Comparison of ENCODE assay signal across 9 mouse cellular contexts in the genomic region with DNA sequence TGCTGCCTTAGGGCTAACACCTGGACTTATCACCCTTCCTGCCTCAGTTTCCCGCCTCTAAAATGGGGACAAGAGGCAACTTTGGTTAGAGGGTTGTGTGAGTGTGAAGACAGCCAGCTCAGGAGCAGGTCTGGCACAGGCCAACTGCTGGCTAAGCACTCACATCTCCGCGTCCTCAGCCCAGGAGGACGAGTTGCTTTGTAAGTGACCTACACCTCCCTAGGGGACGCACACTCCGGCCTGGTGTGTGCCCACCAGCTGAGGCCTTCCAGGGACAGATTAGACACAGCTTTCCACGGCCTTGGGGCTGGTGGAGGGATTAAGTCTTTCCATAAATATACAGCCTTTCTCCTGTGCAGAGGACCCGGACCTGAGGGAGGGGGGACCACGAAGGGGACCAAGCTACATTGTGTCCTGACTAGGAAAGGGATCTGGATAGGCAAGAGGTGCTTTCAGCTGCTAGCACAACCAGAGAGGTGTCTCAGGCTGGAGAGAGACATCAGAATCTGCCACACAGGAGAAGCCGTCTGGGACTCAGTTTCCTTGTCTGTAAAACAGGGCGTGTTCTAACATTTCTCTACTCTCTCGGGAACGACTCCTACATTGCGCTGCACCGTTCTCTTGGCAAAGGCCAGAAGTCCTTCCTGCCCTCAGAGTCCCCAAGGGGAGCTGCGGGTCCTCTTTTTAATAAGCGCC. TPM values are rescaled to one million over a fixed set of nuclear protein-coding genes. Genes with fewer than 3 reads are reported as not detected.
DNase-seq lines count a peak whose midpoint lies in the region; ATAC-seq lines count a peak whose summit lies in the region.
"Had no signal": no experiment of that assay in that cellular context is flagged by ENCODE, and none has a peak within 500 bp of the region (broad histone marks: within the 10 kb centered on the region; RNA-seq: fewer than 3 reads in every experiment).

No protein-coding gene starts in this region.

- peak; percentile 92 for DNase-seq in heart, adult 11 months
- DNase-seq in heart, postnatal 4 days = no peak
- DNase-seq in 3134 (ENCODE audit: extremely low read depth, insufficient read length, low spot score) = peak; percentile 53
- no peak for DNase-seq in thymus, postnatal 10 days (ENCODE audit: low spot score in 2 of 2)
- no peak for DNase-seq in cerebellum, adult 9-11 months
- no peak for DNase-seq in adrenal gland, adult (ENCODE audit: inconsistent age in 2 of 2, low spot score in 1 of 2)

- no peak overlapping the region for H3K27ac ChIP-seq in forebrain, embryonic 16.5 days (ENCODE audit: low read length)
- H3K27ac ChIP-seq in liver, embryonic 15.5 days (replicated peaks) = no peak overlapping the region

- no peaks in the 10 kb centered on the region for H3K9me3 ChIP-seq in forebrain, embryonic 16.5 days (ENCODE audit: control insufficient read depth, low read length)
- H3K9me3 ChIP-seq in liver, embryonic 15.5 days (replicated peaks) = no peaks in the 10 kb centered on the region

- whole genome bisulfite sequencing in forebrain, embryonic 16.5 days = 34% methylated on average over 17 of the region's 17 CpGs
- WGBS in liver, embryonic 15.5 days (ENCODE audit: insufficient replicate concordance) = 42% methylated on average over 17 of the region's 17 CpGs

- peak overlapping the region; percentile 97 for H3K4me2 ChIP-seq in forebrain, embryonic 16.5 days (ENCODE audit: low read length)
- H3K4me2 ChIP-seq in liver, embryonic 15.5 days = peak overlapping the region; percentile 84

- ATAC-seq in forebrain, embryonic 16.5 days = 0 out of 2 replicates have a peak, but pooled peaks have one; percentile 7
- no peak for ATAC-seq in liver, embryonic 15.5 days (ENCODE audit: insufficient read depth)

- peaks cover 8% of the 10 kb centered on the region for H3K4me1 ChIP-seq in forebrain, embryonic 16.5 days (replicated peaks; ENCODE audit: control insufficient read depth, insufficient read depth, low read length)
- peaks cover 15% of the 10 kb centered on the region for H3K4me1 ChIP-seq in liver, embryonic 15.5 days (replicated peaks)

- peak overlapping the region; percentile 64 for H3K4me3 ChIP-seq in forebrain, embryonic 16.5 days (replicated peaks; ENCODE audit: low read length)
- H3K4me3 ChIP-seq in liver, embryonic 15.5 days (replicated peaks) = peak overlapping the region; percentile 56

- H3K36me3 ChIP-seq in forebrain, embryonic 16.5 days (ENCODE audit: control insufficient read depth, insufficient read depth) = no peaks in the 10 kb centered on the region
- H3K36me3 ChIP-seq in liver, embryonic 15.5 days (replicated peaks) = no peaks in the 10 kb centered on the region

- peaks cover 17% of the 10 kb centered on the region for H3K27me3 ChIP-seq in forebrain, embryonic 16.5 days (replicated peaks; ENCODE audit: control insufficient read depth, insufficient read depth, low read length)
- peaks cover 77% of the 10 kb centered on the region for H3K27me3 ChIP-seq in liver, embryonic 15.5 days

- H3K9ac ChIP-seq in forebrain, embryonic 16.5 days (replicated peaks; ENCODE audit: low read depth, low read length) = peak overlapping the region; percentile 70
- no peak overlapping the region for H3K9ac ChIP-seq in liver, embryonic 15.5 days

RNA-seq across cellular contexts. Expression of gene 1190005I06Rik, which starts 14.3 kb away (rescaled TPM):
- total RNA-seq in heart, postnatal 4 days (2021) = 1 to 10 TPM; 7.5 to 9.3 TPM
- polyA plus RNA-seq in forebrain, embryonic 16.5 days (2015; fragmentation: Nextera tagmentation; extraction: Ambion mirVana) = 8.4 and 11.0 TPM in 2 replicates
- 0.92 and 1.2 TPM in 2 replicates for polyA plus RNA-seq in liver, embryonic 15.5 days (2015; fragmentation: Nextera tagmentation; extraction: Ambion mirVana)
- total RNA-seq: granulocyte monocyte progenitor cell, adult 5-6 weeks had no signal

RNA-seq across cellular contexts. Expression of gene Gm27021, which starts 34.8 kb away (rescaled TPM):
- not detected for total RNA-seq in heart, postnatal 4 days (2021)
- 5.5 and 9.6 TPM in 2 replicates for polyA plus RNA-seq in forebrain, embryonic 16.5 days (2015; fragmentation: Nextera tagmentation; extraction: Ambion mirVana)
- 0.35 and 0.64 TPM in 2 replicates for polyA plus RNA-seq in liver, embryonic 15.5 days (2015; fragmentation: Nextera tagmentation; extraction: Ambion mirVana)
- total RNA-seq: granulocyte monocyte progenitor cell, adult 5-6 weeks had no signal

RNA-seq across cellular contexts. Expression of gene Cox4i1, which starts 34.9 kb away (rescaled TPM):
- 1,000 to 10,000 TPM; 2,981 to 3,274 TPM for total RNA-seq in heart, postnatal 4 days (2021)
- polyA plus RNA-seq in forebrain, embryonic 16.5 days (2015; fragmentation: Nextera tagmentation; extraction: Ambion mirVana) = 935 and 953 TPM in 2 replicates
- 638 and 673 TPM in 2 replicates for polyA plus RNA-seq in liver, embryonic 15.5 days (2015; fragmentation: Nextera tagmentation; extraction: Ambion mirVana)

RNA-seq across cellular contexts. Expression of gene Emc8, which starts 35.3 kb away (rescaled TPM):
- 10 to 100 TPM; 78.7 to 82.4 TPM for total RNA-seq in heart, postnatal 4 days (2021)
- 145 and 148 TPM in 2 replicates for polyA plus RNA-seq in forebrain, embryonic 16.5 days (2015; fragmentation: Nextera tagmentation; extraction: Ambion mirVana)
- 100 and 104 TPM in 2 replicates for polyA plus RNA-seq in liver, embryonic 15.5 days (2015; fragmentation: Nextera tagmentation; extraction: Ambion mirVana)

RNA-seq across cellular contexts. Expression of gene Gins2, which starts 44.0 kb away (rescaled TPM):
- total RNA-seq in heart, postnatal 4 days (2021) = 10 to 100 TPM; 42.0 to 43.2 TPM
- polyA plus RNA-seq in forebrain, embryonic 16.5 days (2015; fragmentation: Nextera tagmentation; extraction: Ambion mirVana) = 23.1 and 24.3 TPM in 2 replicates
- 50.1 and 52.3 TPM in 2 replicates for polyA plus RNA-seq in liver, embryonic 15.5 days (2015; fragmentation: Nextera tagmentation; extraction: Ambion mirVana)

Comparison
In these comparisons a context has a peak if more than half of its experiments do, and no peak if none do; other contexts are left out.
1. DNase-seq: peak in heart, adult 11 months (single experiment) and 3134 (single experiment); none in heart, postnatal 4 days (single experiment), thymus, postnatal 10 days (0 of 2), cerebellum, adult 9-11 months (single experiment) and adrenal gland, adult (0 of 2).